Mouse (Mus musculus) heart, postnatal 25 days (tissue): ENCODE measurements around the gene Gm20388. TPM values are rescaled to one million over a fixed set of nuclear protein-coding genes. Genes with fewer than 3 reads are reported as not detected.

Source experiments
- DNase-seq: peaks from one replicate; pipeline ENCODE4 v3.0.0; 2022; ENCODE audit warnings: low spot score
- intact Hi-C: fragments of 180-260 bp; cut with DNase I; formaldehyde crosslinking; loops from one replicate; pipeline ENCODE4 v1.15.1; 2025
- total RNA-seq, 2 experiments: library from RNA; stranded (reverse); gene quantifications; 2 replicates each; pipeline ENCODE4 v1.2.3; 2021

Gm20388 gene
- total RNA-seq, 2 experiments from 2014 or later: 2.7 TPM; not detected in 1

DNA sequence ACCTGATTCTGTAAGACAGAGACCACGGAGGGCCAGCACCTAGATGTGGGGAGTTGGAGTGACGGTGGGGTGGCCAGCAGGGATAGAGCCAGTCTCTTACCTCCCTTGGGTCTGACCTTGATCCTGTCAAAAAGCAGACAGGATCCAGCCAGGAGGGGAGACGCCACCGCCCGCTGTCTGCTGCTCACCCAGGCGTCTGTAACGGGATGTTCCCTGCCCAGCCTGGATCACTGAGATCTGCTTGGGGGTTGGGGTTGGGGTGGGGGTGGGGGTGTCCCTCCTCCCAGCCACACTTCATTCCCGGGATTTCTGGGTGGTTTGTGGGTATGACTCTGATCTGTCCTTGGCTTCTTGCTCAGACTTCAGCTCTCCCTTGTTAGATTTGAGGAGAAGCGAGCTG lies 91.7 kb downstream of the Gm20388 start:
- no peak for DNase-seq
- intact Hi-C loops: loop anchor here (5.0 kb wide), 1 partner anchor 40 kb away; no protein-coding TSS in a partner anchor

GRCm38 (mm10) chr8:120004154-120004702 lies 93.6 kb downstream of the Gm20388 start:
- intact Hi-C loops: loop anchor here (5.0 kb wide), 1 partner anchor 38 kb away; no protein-coding TSS in a partner anchor
- DNase-seq: peak; percentile 34

GRCm38 (mm10) chr8:120004705-120005381 lies 94.2 kb downstream of the Gm20388 start:
- DNase-seq: no peak
- intact Hi-C loops: loop anchor here (5.0 kb wide), 1 partner anchor 37 kb away; no protein-coding TSS in a partner anchor

- intact Hi-C loops: no loop called here
- DNase-seq: no peak
These were observed 96.1 kb downstream of the Gm20388 start for GRCm38 (mm10) chr8:120006645-120007160.

- intact Hi-C loops: no loop called here
- DNase-seq: no peak
These were observed 96.5 kb downstream of the Gm20388 start for GRCm38 (mm10) chr8:120007178-120007577.

- intact Hi-C loops: no loop called here
- DNase-seq: no peak
These were observed 98.6 kb downstream of the Gm20388 start for GRCm38 (mm10) chr8:120009284-120009683.

- DNase-seq: no peak
- intact Hi-C loops: no loop called here
These were observed 101.8 kb downstream of the Gm20388 start for GRCm38 (mm10) chr8:120012491-120012890.

DNA sequence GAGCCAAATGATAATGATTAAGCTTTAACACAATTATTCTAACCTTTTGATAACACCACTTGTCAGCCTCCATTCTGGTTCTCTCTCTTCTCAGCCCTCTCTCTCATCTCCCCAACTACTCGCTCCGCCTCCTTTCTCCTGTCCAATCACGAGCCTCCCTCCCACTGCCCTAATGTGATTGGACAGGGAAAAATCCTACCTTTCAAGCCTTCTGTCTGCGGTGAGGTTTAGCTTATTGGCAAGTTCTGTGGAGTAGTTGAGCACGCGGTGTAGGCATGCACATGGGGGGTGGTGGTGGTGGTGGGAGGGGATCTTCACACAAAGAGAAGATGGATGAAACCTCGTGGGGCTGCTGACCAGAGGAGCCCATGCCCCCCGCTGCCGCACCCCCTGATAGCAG lies 102.3 kb downstream of the Gm20388 start:
- intact Hi-C loops: no loop called here
- no peak for DNase-seq

DNA sequence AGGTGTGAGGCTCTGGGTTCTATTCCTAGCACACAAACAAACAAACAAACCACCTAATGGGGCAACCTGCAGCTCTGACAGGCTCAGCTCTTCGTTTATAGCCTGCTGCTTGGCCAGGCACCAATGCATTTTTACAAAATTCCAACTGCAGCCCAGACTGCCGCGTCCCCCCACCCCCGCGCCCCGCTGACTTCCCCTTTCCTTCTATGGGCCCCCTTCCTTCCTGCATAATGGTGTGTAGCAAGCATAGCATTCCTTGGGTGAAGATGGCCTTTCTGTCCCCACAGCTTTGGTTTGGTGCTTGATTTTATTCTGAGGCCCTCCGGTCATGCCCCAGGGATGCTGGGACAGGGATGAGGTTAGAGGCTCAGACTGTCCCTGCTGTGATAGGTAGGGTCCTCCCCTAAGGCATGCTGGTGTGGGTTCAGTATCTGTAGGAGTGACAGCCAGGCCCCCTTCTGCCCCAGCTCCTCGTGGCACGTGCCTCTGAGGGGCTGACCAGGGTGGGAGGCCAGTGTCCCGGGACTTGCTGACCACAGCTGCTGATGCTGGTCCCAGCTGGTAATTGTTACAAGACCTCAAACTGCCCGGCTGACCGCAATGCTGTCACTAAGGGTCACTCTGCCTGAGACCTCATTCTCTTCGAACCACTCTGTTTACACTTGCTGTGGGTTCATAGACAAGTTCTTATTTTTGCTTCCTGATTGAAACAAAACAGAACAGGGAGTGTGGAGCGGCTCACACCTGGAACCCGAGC lies 103.8 kb downstream of the Gm20388 start:
- DNase-seq: no peak

DNA sequence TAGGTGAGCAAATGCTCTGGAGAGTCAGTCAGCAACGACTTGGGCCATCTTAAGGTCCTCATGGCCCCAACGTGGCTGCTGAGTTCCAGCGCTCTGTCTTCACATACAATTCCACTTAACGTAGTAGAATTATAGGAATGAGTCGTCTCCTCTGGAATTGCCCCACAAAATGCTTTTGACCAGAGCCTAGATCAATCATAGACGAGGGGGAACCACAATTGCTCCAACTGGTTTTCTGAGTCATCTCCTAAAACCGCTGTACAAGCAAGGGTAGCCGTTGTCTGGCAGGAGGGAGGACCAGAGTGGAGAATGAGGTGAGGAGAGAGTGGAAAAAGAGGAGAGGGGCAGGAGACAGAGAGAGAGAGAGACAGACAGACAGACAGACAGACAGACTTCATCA lies 105.3 kb downstream of the Gm20388 start:
- intact Hi-C loops: no loop called here

More for the DNA sequence above, 103.8 kb downstream of the Gm20388 start:
- intact Hi-C loops: no loop called here

DNA sequence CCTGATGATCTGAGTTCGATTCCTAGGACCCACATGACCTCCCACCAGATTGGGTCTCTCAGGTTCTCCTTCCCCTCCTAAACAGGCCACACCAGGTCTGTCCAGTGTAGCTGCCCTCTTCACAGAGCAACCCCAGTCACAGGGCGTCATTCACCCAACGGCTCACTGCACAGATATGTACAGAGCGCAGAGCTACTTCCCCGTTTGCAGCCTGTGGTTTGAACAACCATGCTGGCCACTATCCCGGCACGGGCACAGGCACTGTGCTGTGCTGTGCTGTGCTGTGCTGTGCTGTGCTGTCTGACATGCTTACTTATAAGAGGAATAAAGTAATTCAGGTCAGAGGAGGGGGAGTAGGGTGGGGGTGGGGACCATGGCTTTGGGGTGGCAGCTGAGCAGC lies 105.8 kb downstream of the Gm20388 start:
- intact Hi-C loops: no loop called here
- no peak for DNase-seq

More for the DNA sequence above, 105.3 kb downstream of the Gm20388 start:
- no peak for DNase-seq

GRCm38 (mm10) chr8:120017349-120017748 lies 106.7 kb downstream of the Gm20388 start:
- intact Hi-C loops: no loop called here
- no peak for DNase-seq

DNA sequence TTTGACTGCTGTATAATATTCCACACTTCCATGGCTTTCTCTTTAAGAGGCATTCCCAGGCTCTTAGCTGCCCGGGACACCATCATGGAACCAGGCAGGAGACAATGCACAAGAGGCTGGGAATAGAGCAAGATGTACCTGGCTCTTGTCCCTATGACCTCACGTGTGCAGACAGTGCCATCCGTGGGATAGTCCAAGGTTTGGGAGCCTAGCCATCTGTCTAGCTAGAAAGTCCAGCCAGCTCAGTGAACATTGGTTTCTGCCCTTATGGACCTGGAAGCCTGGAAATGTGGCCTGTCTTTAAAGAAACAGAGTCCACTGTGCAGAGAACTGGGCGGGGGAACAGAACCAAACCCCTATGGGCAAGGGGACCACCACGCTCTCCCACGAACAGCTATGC lies 107.1 kb downstream of the Gm20388 start:
- intact Hi-C loops: no loop called here
- no peak for DNase-seq

DNA sequence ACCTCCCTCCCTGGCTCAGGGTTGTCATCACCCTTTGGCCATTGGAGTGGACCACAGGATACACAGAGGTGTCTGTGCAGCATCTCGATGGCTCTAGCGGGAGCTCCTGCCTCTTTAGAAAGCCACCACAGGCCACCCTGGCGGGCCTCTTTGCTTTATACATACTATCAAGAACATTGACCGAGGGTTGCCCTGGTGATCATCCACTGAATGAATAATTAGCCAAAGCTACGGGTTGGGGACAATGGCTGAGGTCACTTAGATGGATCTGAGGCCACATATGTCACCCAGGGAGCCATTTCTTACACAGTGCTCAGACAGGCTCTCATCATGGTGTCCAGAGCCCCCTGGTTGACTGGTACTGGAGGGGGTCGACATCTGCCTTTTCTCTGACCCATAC lies 107.7 kb downstream of the Gm20388 start:
- DNase-seq: no peak
- intact Hi-C loops: no loop called here

- intact Hi-C loops: no loop called here
- DNase-seq: no peak
These were observed 108.7 kb downstream of the Gm20388 start for GRCm38 (mm10) chr8:120019297-120019696.

GRCm38 (mm10) chr8:120020298-120020697 lies 109.7 kb downstream of the Gm20388 start:
- DNase-seq: no peak
- intact Hi-C loops: no loop called here

GRCm38 (mm10) chr8:120026199-120026598 lies 115.6 kb downstream of the Gm20388 start:
- no peak for DNase-seq
- intact Hi-C loops: no loop called here

- intact Hi-C loops: no loop called here
- no peak for DNase-seq
These were observed 116.3 kb downstream of the Gm20388 start for GRCm38 (mm10) chr8:120026991-120027390.

DNA sequence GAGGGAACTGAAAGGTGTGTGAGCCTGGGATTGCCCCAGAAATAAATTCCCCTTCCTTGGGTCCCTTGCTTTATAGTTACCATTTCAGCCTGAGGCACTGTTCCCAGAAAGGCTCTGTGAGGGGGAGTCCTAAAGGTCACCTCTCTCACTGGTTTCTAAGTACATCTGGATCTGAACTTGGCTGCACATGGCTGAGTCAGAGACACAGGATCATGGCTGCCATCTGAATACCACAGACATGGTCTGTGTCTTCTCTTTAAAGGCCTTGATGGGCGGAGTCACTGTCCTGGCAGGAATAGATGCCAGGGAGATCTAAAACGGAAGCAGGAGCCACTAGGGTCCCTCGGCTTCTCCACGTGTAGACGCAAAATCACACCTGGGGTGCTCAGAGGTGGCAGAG lies 119.8 kb downstream of the Gm20388 start:
- no peak for DNase-seq
- intact Hi-C loops: no loop called here

GRCm38 (mm10) chr8:120032549-120033208 lies 122.0 kb downstream of the Gm20388 start:
- intact Hi-C loops: no loop called here
- no peak for DNase-seq
